Mouse (Mus musculus) G1E-ER4 (cell line): ENCODE data around the gene Mettl1. TPM values are rescaled to one million over a fixed set of nuclear protein-coding genes. Genes with fewer than 3 reads are reported as not detected.

Source experiments
- GATA1 ChIP-seq: IDR thresholded peaks from one replicate; pipeline ENCODE4 v1.8.0; 2012; ENCODE audit warnings: low read length, inconsistent platforms
- polyA plus RNA-seq: library from polyadenylated mRNA; stranded (reverse); fragments of >175 nt; gene quantifications from 2 replicates; pipeline ENCODE4 v1.2.3, GENCODE M21; 2012

Gene Mettl1
- polyA plus RNA-seq, 1 experiment, result 17.5 TPM

DNA sequence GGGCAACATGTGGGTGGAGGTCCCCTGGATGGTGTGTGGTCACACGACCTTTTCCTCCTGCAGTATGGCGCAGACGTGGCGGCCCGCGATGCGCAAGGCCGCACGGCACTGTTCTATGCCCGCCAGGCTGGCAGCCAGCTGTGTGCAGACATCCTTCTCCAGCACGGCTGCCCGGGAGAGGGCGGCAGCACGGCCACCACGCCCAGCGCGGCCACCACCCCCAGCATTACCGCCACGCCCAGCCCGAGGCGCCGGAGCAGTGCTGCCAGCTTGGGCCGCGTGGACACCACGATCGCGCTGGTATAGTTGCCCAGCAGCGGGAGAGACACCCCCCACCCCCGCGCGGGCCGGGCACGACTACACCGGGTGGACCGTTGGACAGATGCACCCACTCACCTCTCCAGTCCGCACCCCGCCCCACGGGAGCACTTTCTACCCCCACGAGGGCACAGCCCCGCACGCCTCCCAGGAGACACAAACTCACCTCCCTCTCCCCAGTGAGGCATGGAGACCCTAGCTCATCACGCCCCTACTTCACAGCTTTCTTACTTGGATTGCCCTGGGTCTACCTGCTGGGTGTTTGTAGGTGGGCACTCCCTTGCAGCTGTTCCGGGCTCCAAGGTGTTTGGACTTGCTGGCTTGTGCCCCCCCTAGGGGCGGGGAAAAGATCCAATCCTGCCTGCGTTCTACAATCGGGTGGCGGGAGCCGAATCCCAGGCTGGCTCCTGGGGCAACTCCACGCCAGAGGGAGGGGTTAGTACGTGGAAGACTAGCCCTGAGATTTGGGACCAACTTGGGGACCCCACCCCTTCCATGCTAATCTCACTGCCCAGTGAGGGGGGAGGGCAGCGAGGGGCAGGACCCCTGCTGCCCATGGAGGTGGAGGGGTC, 50.5 kb downstream of the Mettl1 start:
- no peak for TF ChIP-seq GATA1

GRCm38 (mm10) chr10:127092742-127093141, 51.5 kb downstream of the Mettl1 start:
- TF ChIP-seq GATA1, result no peak

- TF ChIP-seq GATA1, result no peak
Measured at GRCm38 (mm10) chr10:127094382-127094802, 53.2 kb downstream of the Mettl1 start.

Other genes starting within 250 kb of the Mettl1 start
- gene Atp23, start 140.1 kb upstream of the Mettl1 start, polyA plus RNA-seq, result 14.9 and 19.8 TPM in 2 replicates
- 101 and 131 TPM in 2 replicates for gene Ctdsp2, start 62.7 kb upstream of the Mettl1 start, polyA plus RNA-seq
- gene Avil, start 40.7 kb upstream of the Mettl1 start, polyA plus RNA-seq, result 0.04 TPM in 2 replicates
- 69.6 and 77.9 TPM in 2 replicates for gene Tsfm, start 10.6 kb upstream of the Mettl1 start, polyA plus RNA-seq
- gene Eef1akmt3, start 99 bp downstream of the Mettl1 start, polyA plus RNA-seq, result 0.09 and 0.10 TPM in 2 replicates
- 0.03 and 0.11 TPM in 2 replicates for gene Cyp27b1, start 6.8 kb downstream of the Mettl1 start, polyA plus RNA-seq
- 0.72 TPM in 2 replicates for gene March9, start 18.8 kb downstream of the Mettl1 start, polyA plus RNA-seq
- gene Cdk4, start 22.1 kb downstream of the Mettl1 start, polyA plus RNA-seq, result 1,725 and 2,105 TPM in 2 replicates
- gene Tspan31, start 28.9 kb downstream of the Mettl1 start, polyA plus RNA-seq, result 33.1 and 45.9 TPM in 2 replicates
- gene Agap2, start 33.9 kb downstream of the Mettl1 start, polyA plus RNA-seq, result 0.14 and 0.28 TPM in 2 replicates
- gene Os9, start 79.7 kb downstream of the Mettl1 start, polyA plus RNA-seq, result 104 and 109 TPM in 2 replicates
- gene B4galnt1, start 123.8 kb downstream of the Mettl1 start, polyA plus RNA-seq, result 143 and 205 TPM in 2 replicates
- 0.33 and 0.66 TPM in 2 replicates for gene Slc26a10, start 139.2 kb downstream of the Mettl1 start, polyA plus RNA-seq
- 61.8 and 77.7 TPM in 2 replicates for gene Arhgef25, start 148.7 kb downstream of the Mettl1 start, polyA plus RNA-seq
- gene Dtx3, start 154.3 kb downstream of the Mettl1 start, polyA plus RNA-seq, result 129 and 155 TPM in 2 replicates
- 78.0 and 80.6 TPM in 2 replicates for gene Pip4k2c, start 170.2 kb downstream of the Mettl1 start, polyA plus RNA-seq
- gene Kif5a, start 221.9 kb downstream of the Mettl1 start, polyA plus RNA-seq, result 0.23 and 0.32 TPM in 2 replicates
- gene Dctn2, start 225.0 kb downstream of the Mettl1 start, polyA plus RNA-seq, result 172 and 175 TPM in 2 replicates
- 225 and 300 TPM in 2 replicates for gene Mbd6, start 247.6 kb downstream of the Mettl1 start, polyA plus RNA-seq